22 mouse cellular contexts compared by ENCODE assay signal in the genomic region with DNA sequence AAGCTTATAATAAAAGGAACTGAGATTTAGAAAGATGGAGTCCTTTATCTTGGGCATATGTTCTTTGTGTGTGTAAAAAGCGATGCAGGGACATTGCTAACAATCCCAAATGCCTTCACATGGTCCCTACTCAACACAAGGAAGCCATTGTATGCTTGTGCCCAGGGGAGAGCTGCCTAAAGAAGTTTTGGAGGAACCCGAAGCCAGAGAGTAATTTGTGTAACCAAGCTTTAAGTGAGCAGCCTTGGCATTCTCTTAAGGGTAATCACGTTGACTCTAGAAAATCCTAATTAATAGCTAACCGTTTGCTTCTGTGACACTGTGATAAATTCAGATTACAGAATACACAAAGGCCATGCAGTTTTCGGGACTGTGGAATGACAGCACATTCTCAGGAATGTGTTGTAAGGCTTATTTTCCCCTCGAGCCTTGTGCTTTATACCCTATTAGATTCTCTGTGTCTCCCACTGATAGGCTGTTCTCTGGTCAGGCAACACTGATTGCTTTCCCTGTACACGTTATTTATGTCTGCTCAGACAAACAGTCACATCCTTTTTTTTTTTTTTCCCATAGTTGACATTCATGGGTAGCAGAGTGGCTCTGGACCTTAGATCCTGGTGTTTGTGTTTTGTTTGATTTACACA. TPM values are rescaled to one million over a fixed set of nuclear protein-coding genes. Genes with fewer than 3 reads are reported as not detected.
DNase-seq lines count a peak whose midpoint lies in the region; ATAC-seq and TF ChIP-seq lines count a peak whose summit lies in the region.
"Had no signal": no experiment of that assay in that cellular context is flagged by ENCODE, and none has a peak within 500 bp of the region (broad histone marks: within the 10 kb centered on the region; RNA-seq: fewer than 3 reads in every experiment).

No protein-coding gene starts in this region.

- H3K27ac ChIP-seq in intestine, embryonic 16.5 days (ENCODE audit: low read length) = peak overlapping the region; percentile 25; the same call in 1 of the 2 replicates
- H3K27ac ChIP-seq in intestine, embryonic 15.5 days = no peak overlapping the region
- peak overlapping the region; percentile 51; the same call in 1 of the 2 replicates for H3K27ac ChIP-seq in intestine, postnatal 0 days (ENCODE audit: low read depth, low read length)
- H3K27ac ChIP-seq: heart, embryonic 15.5 days; limb, embryonic 15.5 days had no signal

- H3K36me3 ChIP-seq in intestine, embryonic 16.5 days (ENCODE audit: control insufficient read depth, insufficient read depth, low read length) = no peaks in the 10 kb centered on the region
- H3K36me3 ChIP-seq in intestine, embryonic 15.5 days = no peaks in the 10 kb centered on the region
- no peaks in the 10 kb centered on the region for H3K36me3 ChIP-seq in intestine, postnatal 0 days (ENCODE audit: control insufficient read depth, insufficient read depth)
- H3K36me3 ChIP-seq: heart, embryonic 15.5 days; limb, embryonic 15.5 days had no signal

- CTCF ChIA-PET in Patski (lab: Charles Lee) = interaction anchor here (1.6 to 1.7 kb wide), 3 partner anchors 9 to 28 kb away, joined by 3 to 5 read pairs (median 4); no protein-coding TSS in a partner anchor

- in situ Hi-C loops in Patski (cut with MboI; ENCODE audit: low pct_unique_long_range_greater_than_20kb) = no loop called here

- TF ChIP-seq CTCF in Patski (IDR thresholded peaks at IDR 0.05) = no peak
- TF ChIP-seq CTCF in intestine, postnatal 0 days (IDR thresholded peaks at IDR 0.05; ENCODE audit: low read depth) = no peak

- no peak overlapping the region for H3K4me2 ChIP-seq in intestine, embryonic 16.5 days (ENCODE audit: low read depth, low read length)
- H3K4me2 ChIP-seq in intestine, embryonic 15.5 days (replicated peaks) = no peak overlapping the region
- H3K4me2 ChIP-seq in intestine, postnatal 0 days (replicated peaks; ENCODE audit: low read depth) = no peak overlapping the region
- H3K4me2 ChIP-seq: heart, embryonic 15.5 days; limb, embryonic 15.5 days had no signal

- DNase-seq in Muller cell, postnatal 12 days (ENCODE audit: inconsistent ontology term) = peak; percentile 58
- DNase-seq in Patski (ENCODE audit: low read depth, low spot score) = no peak
- no peak for DNase-seq in thymus, postnatal 36 days
- DNase-seq in gastrocnemius, postnatal 4 days (ENCODE audit: low spot score in 2 of 2) = no peak
- DNase-seq: adrenal gland, postnatal 25 days; cerebellum, adult 9-10 months; embryo, embryonic 11 days; kidney, postnatal 25 days; lung, adult 2 months; lung, postnatal 4 days; right cerebral cortex, postnatal 25 days had no signal

- H3K4me1 ChIP-seq in intestine, embryonic 16.5 days (ENCODE audit: control insufficient read depth, insufficient read depth, low read length) = no peaks in the 10 kb centered on the region
- peaks cover 3% of the 10 kb centered on the region; the same call in 1 of the 2 replicates for H3K4me1 ChIP-seq in intestine, embryonic 15.5 days (replicated peaks)
- no peaks in the 10 kb centered on the region for H3K4me1 ChIP-seq in intestine, postnatal 0 days (replicated peaks; ENCODE audit: control insufficient read depth, insufficient read depth, low read length)
- H3K4me1 ChIP-seq: heart, embryonic 15.5 days; limb, embryonic 15.5 days had no signal

- no peak overlapping the region for H3K9ac ChIP-seq in intestine, embryonic 16.5 days (ENCODE audit: low read depth, low read length)
- H3K9ac ChIP-seq in intestine, embryonic 15.5 days = no peak overlapping the region
- H3K9ac ChIP-seq in intestine, postnatal 0 days (ENCODE audit: low read depth, low read length) = no peak overlapping the region
- H3K9ac ChIP-seq: heart, embryonic 15.5 days; limb, embryonic 15.5 days had no signal

- POLR2A ChIA-PET in Patski (lab: Charles Lee) = interaction anchor here (0.6 kb wide), 1 partner anchor 537 kb away, joined by 3 read pairs; no protein-coding TSS in a partner anchor

- WGBS in intestine, embryonic 16.5 days = 39% methylated on average over 7 of the region's 7 CpGs
- WGBS in intestine, embryonic 15.5 days = 40% methylated on average over 7 of the region's 7 CpGs
- WGBS in intestine, postnatal 0 days = 37% methylated on average over 7 of the region's 7 CpGs

- no peaks in the 10 kb centered on the region for H3K9me3 ChIP-seq in intestine, embryonic 16.5 days (ENCODE audit: control insufficient read depth, low read length)
- H3K9me3 ChIP-seq in intestine, embryonic 15.5 days = no peaks in the 10 kb centered on the region
- H3K9me3 ChIP-seq in intestine, postnatal 0 days (ENCODE audit: control insufficient read depth) = no peaks in the 10 kb centered on the region
- H3K9me3 ChIP-seq: heart, embryonic 15.5 days; limb, embryonic 15.5 days had no signal

- H3K4me3 ChIP-seq in intestine, embryonic 16.5 days (ENCODE audit: low read length) = no peak overlapping the region
- H3K4me3 ChIP-seq in intestine, embryonic 15.5 days (replicated peaks) = no peak overlapping the region
- H3K4me3 ChIP-seq in intestine, postnatal 0 days (ENCODE audit: low read depth, low read length) = no peak overlapping the region
- H3K4me3 ChIP-seq: heart, embryonic 15.5 days; limb, embryonic 15.5 days had no signal

- no peak for ATAC-seq in intestine, embryonic 16.5 days
- no peak for ATAC-seq in intestine, embryonic 15.5 days
- ATAC-seq in Patski = peak; percentile 71
- ATAC-seq in intestine, postnatal 0 days = no peak
- ATAC-seq: CD4-positive, CD25-positive, alpha-beta regulatory T cell, adult 4 months had no signal

- no peaks in the 10 kb centered on the region for H3K27me3 ChIP-seq in intestine, embryonic 16.5 days (replicated peaks; ENCODE audit: control insufficient read depth, insufficient read depth, low read length)
- no peaks in the 10 kb centered on the region for H3K27me3 ChIP-seq in intestine, embryonic 15.5 days (replicated peaks)
- no peaks in the 10 kb centered on the region for H3K27me3 ChIP-seq in Patski
- no peaks in the 10 kb centered on the region for H3K27me3 ChIP-seq in intestine, postnatal 0 days (replicated peaks; ENCODE audit: control insufficient read depth, insufficient read depth, low read length)
- H3K27me3 ChIP-seq: heart, embryonic 15.5 days; limb, embryonic 15.5 days had no signal

RNA-seq across cellular contexts. Expression of gene Dcbld1, which starts 9.4 kb away (rescaled TPM):
- 45.0 and 45.9 TPM in 2 replicates for polyA plus RNA-seq in intestine, embryonic 16.5 days (2015; fragmentation: Nextera tagmentation; extraction: Ambion mirVana)
- 42.4 and 44.6 TPM in 2 replicates for polyA plus RNA-seq in intestine, embryonic 15.5 days (2015; fragmentation: Nextera tagmentation; extraction: Ambion mirVana)
- 9.1 TPM for polyA plus RNA-seq in Patski (2021)
- 36.7 and 37.3 TPM in 2 replicates for polyA plus RNA-seq in intestine, postnatal 0 days (2015; fragmentation: Nextera tagmentation; extraction: Ambion mirVana)
- total RNA-seq in gastrocnemius, postnatal 4 days (2021) = 1 to 10 TPM; 4.6 to 5.2 TPM
- polyA plus RNA-seq: CD4-positive, CD25-positive, alpha-beta regulatory T cell, adult 4 months had no signal

RNA-seq across cellular contexts. Expression of gene Ros1, which starts 47.8 kb away (rescaled TPM):
- 4.6 and 7.6 TPM in 2 replicates for polyA plus RNA-seq in intestine, embryonic 16.5 days (2015; fragmentation: Nextera tagmentation; extraction: Ambion mirVana)
- 3.3 and 3.6 TPM in 2 replicates for polyA plus RNA-seq in intestine, embryonic 15.5 days (2015; fragmentation: Nextera tagmentation; extraction: Ambion mirVana)
- polyA plus RNA-seq in Patski (2021) = 0.03 TPM
- 7.8 and 9.5 TPM in 2 replicates for polyA plus RNA-seq in intestine, postnatal 0 days (2015; fragmentation: Nextera tagmentation; extraction: Ambion mirVana)
- under 1 TPM; 0.26 to 0.34 TPM for total RNA-seq in gastrocnemius, postnatal 4 days (2021)
- total RNA-seq: adrenal gland, postnatal 25 days; granulocyte monocyte progenitor cell, adult 5-6 weeks; layer of hippocampus, postnatal 10 days; left cerebral cortex, postnatal 10 days; MEL; monocyte, adult 5-6 weeks had no signal
- polyA plus RNA-seq: CD4-positive, CD25-positive, alpha-beta regulatory T cell, adult 4 months; heart, embryonic 15.5 days had no signal
